Mouse (Mus musculus) forebrain, embryonic 11.5 days (tissue): ENCODE results near the gene Slc38a3. TPM values are rescaled to one million over a fixed set of nuclear protein-coding genes. Genes with fewer than 3 reads are reported as not detected.

Experiments used
- ATAC-seq: fragments of 200-750 bp; cut with Nextera tagmentation; replicated peaks from 2 replicates; pipeline ENCODE4 v1.8.0; 2017; ENCODE audit warnings: moderate TSS enrichment; ENCODE audit not compliant: low FRiP score
- DNase-seq: peaks from one replicate; pipeline ENCODE4 v3.0.0-alpha.2; 2017; ENCODE audit warnings: low spot score
- H3K27ac ChIP-seq: fragments of 300-500 bp; sonication (generic); 2 replicates; pipeline ENCODE4 v1.5.1; 2014; ENCODE audit warnings: low read depth, low read length
- H3K27me3 ChIP-seq: fragments of 300-500 bp; sonication (generic); 2 replicates; pipeline ENCODE4 v1.6.1; 2014; ENCODE audit warnings: mild to moderate bottlenecking, low read length, mixed read lengths; ENCODE audit not compliant: control insufficient read depth, insufficient read depth
- H3K36me3 ChIP-seq: fragments of 300-500 bp; sonication (generic); 2 replicates; pipeline ENCODE4 v1.6.1; 2014; ENCODE audit warnings: mild to moderate bottlenecking, low read length, moderate library complexity, mixed read lengths; ENCODE audit not compliant: control insufficient read depth, insufficient read depth
- H3K4me1 ChIP-seq: fragments of 300-500 bp; sonication (generic); replicated peaks from 2 replicates; pipeline ENCODE4 v1.6.1; 2014; ENCODE audit warnings: low read length, mixed read lengths; ENCODE audit not compliant: control insufficient read depth, insufficient read depth
- H3K4me2 ChIP-seq: fragments of 300-500 bp; sonication (generic); 2 replicates; pipeline ENCODE4 v1.6.1; 2014; ENCODE audit warnings: low read depth, mild to moderate bottlenecking, low read length, moderate library complexity, mixed read lengths; ENCODE audit not compliant: severe bottlenecking
- H3K4me3 ChIP-seq: fragments of 300-500 bp; sonication (generic); 2 replicates; pipeline ENCODE4 v1.5.1; 2014; ENCODE audit warnings: low read depth, low read length
- H3K9ac ChIP-seq: fragments of 300-500 bp; sonication (generic); 2 replicates; pipeline ENCODE4 v1.6.1; 2014; ENCODE audit warnings: low read length
- H3K9me3 ChIP-seq: fragments of 300-500 bp; sonication (generic); 2 replicates; pipeline ENCODE4 v1.6.1; 2016; ENCODE audit warnings: low read length, mixed read lengths; ENCODE audit not compliant: control insufficient read depth
- WGBS: fragments of 180-500 bp; shearing (Covaris S2); extraction: QIAGEN DNeasy Blood & Tissue Kit; methylation state at CpG from one replicate; pipeline ENCODE4 v1.1.7; 2014; 5-methylcytosine and 5-hydroxymethylcytosine counted together
- polyA plus RNA-seq: library from polyadenylated mRNA; unstranded; fragments of >200 nt; fragmentation: Nextera tagmentation; extraction: Ambion mirVana; gene quantifications from 2 replicates; pipeline ENCODE4 v1.2.1, GENCODE M21; 2014

Gene Slc38a3
- polyA plus RNA-seq, 1 experiment from 2014 or later, result 6.7 TPM

- Histone ChIP-seq H3K9me3 (no peaks in the 10 kb centered on the region), H3K4me2 (peak overlapping the region; percentile 58), H3K27me3 (no peaks in the 10 kb centered on the region), H3K36me3 (no peaks in the 10 kb centered on the region), H3K4me1 (peaks cover 17% of the 10 kb centered on the region), H3K9ac (peak overlapping the region; percentile 63), H3K27ac (peak overlapping the region; percentile 43; the same call in 1 of the 2 replicates), H3K4me3 (peak overlapping the region; percentile 29)
- ATAC-seq (peak; percentile 79), DNase-seq (peak; percentile 97)
- 6% methylated on average over 35 of the region's 35 CpGs for WGBS
Observed at GRCm38 (mm10) chr9:107644495-107645152, 24.7 kb downstream of the Slc38a3 start.

GRCm38 (mm10) chr9:107643544-107644214, 25.7 kb downstream of the Slc38a3 start:
- no peaks in the 10 kb centered on the region for H3K27me3 ChIP-seq
- H3K4me3 ChIP-seq, result no peak overlapping the region
- no peak for ATAC-seq
- no peak overlapping the region; the same call in 1 of the 2 replicates for H3K27ac ChIP-seq
- DNase-seq, result no peak
- peak overlapping the region; percentile 58; the same call in 1 of the 2 replicates for H3K4me2 ChIP-seq
- peaks cover 17% of the 10 kb centered on the region for H3K4me1 ChIP-seq
- H3K9me3 ChIP-seq, result no peaks in the 10 kb centered on the region
- H3K36me3 ChIP-seq, result no peaks in the 10 kb centered on the region
- WGBS, result 94% methylated on average over 13 of the region's 13 CpGs
- no peak overlapping the region for H3K9ac ChIP-seq

- Histone ChIP-seq H3K4me1 (peaks cover 27% of the 10 kb centered on the region), H3K9ac (peak overlapping the region; percentile 32; the same call in 1 of the 2 replicates), H3K4me2 (no peak overlapping the region), H3K27me3 (no peaks in the 10 kb centered on the region), H3K36me3 (no peaks in the 10 kb centered on the region), H3K4me3 (no peak overlapping the region), H3K9me3 (no peaks in the 10 kb centered on the region), H3K27ac (peak overlapping the region; percentile 62)
- no peak for DNase-seq
- no peak for ATAC-seq
- 19% methylated on average over 8 of the region's 8 CpGs for WGBS
Observed at GRCm38 (mm10) chr9:107641666-107642065, 27.7 kb downstream of the Slc38a3 start.

- H3K27ac ChIP-seq, result no peak overlapping the region
Observed at GRCm38 (mm10) chr9:107640257-107640772, 29.0 kb downstream of the Slc38a3 start.

GRCm38 (mm10) chr9:107637070-107637469, 32.3 kb downstream of the Slc38a3 start:
- H3K4me1 ChIP-seq, result peaks cover 41% of the 10 kb centered on the region
- 13% methylated on average over 7 of the region's 7 CpGs for WGBS

More at GRCm38 (mm10) chr9:107640257-107640772, 29.0 kb downstream of the Slc38a3 start:
- no peaks in the 10 kb centered on the region for H3K36me3 ChIP-seq
- peaks cover 32% of the 10 kb centered on the region for H3K4me1 ChIP-seq
- ATAC-seq (no peak), DNase-seq (no peak)
- H3K4me3 ChIP-seq, result no peak overlapping the region
- H3K9me3 ChIP-seq, result no peaks in the 10 kb centered on the region
- H3K27me3 ChIP-seq, result no peaks in the 10 kb centered on the region
- 37% methylated on average over 8 of the region's 8 CpGs for WGBS
- H3K9ac ChIP-seq, result peak overlapping the region; percentile 37; the same call in 1 of the 2 replicates
- no peak overlapping the region for H3K4me2 ChIP-seq

GRCm38 (mm10) chr9:107635279-107636028, 33.9 kb downstream of the Slc38a3 start, which contains the start of gene Gnai2:
Gene Gnai2, minus strand, starts transcription at chr9:107635367.
- H3K27ac ChIP-seq, result peak within 1 kb of the TSS; percentile 87
- ATAC-seq (peak; percentile 85), DNase-seq (peak; percentile 96)
- peak within 1 kb of the TSS; percentile 89 for H3K4me3 ChIP-seq
- H3K27me3 ChIP-seq, result no peaks in the 10 kb centered on the region
- H3K36me3 ChIP-seq, result no peaks in the 10 kb centered on the region
- peak within 1 kb of the TSS; percentile 97 for H3K9ac ChIP-seq
- H3K4me1 ChIP-seq, result peaks cover 43% of the 10 kb centered on the region
- 3% methylated on average over 38 of the region's 38 CpGs for WGBS
- no peaks in the 10 kb centered on the region for H3K9me3 ChIP-seq
- H3K4me2 ChIP-seq, result peak within 1 kb of the TSS; percentile 100

More at GRCm38 (mm10) chr9:107637070-107637469, 32.3 kb downstream of the Slc38a3 start:
- Histone ChIP-seq H3K36me3 (no peaks in the 10 kb centered on the region), H3K4me2 (peak overlapping the region; percentile 40), H3K4me3 (no peak overlapping the region), H3K27me3 (no peaks in the 10 kb centered on the region), H3K9ac (peak overlapping the region; percentile 54), H3K9me3 (no peaks in the 10 kb centered on the region), H3K27ac (peak overlapping the region; percentile 90)
- DNase-seq (peak; percentile 86), ATAC-seq (peak; percentile 59)

- Histone ChIP-seq H3K27me3 (no peaks in the 10 kb centered on the region), H3K9me3 (no peaks in the 10 kb centered on the region), H3K36me3 (no peaks in the 10 kb centered on the region; the same call in 1 of the 2 replicates), H3K9ac (peak overlapping the region; percentile 97), H3K27ac (peak overlapping the region; percentile 87), H3K4me3 (peak overlapping the region; percentile 89), H3K4me2 (peak overlapping the region; percentile 100), H3K4me1 (peaks cover 49% of the 10 kb centered on the region)
- under 1% methylated on average over 35 of the region's 35 CpGs for WGBS
- ATAC-seq (no peak; the same call in 1 of the 2 replicates), DNase-seq (no peak)
Observed at GRCm38 (mm10) chr9:107634406-107635278, 34.7 kb downstream of the Slc38a3 start.
